Mouse (Mus musculus) ES-Bruce4 (cell line): ENCODE data around the gene Lrrk1.

Experiments used
- CTCF ChIP-seq: IDR thresholded peaks from one replicate; pipeline ENCODE4 v1.8.1; 2011; ENCODE audit warnings: low read depth, low read length
- EP300 ChIP-seq: IDR thresholded peaks from 2 replicates; pipeline ENCODE4 v1.6.1; 2011; ENCODE audit warnings: low read depth, low read length; ENCODE audit not compliant: insufficient read depth
- POLR2A ChIP-seq: IDR thresholded peaks from one replicate; pipeline ENCODE4 v1.8.1; 2011; ENCODE audit warnings: low read length; ENCODE audit not compliant: insufficient read depth

DNA sequence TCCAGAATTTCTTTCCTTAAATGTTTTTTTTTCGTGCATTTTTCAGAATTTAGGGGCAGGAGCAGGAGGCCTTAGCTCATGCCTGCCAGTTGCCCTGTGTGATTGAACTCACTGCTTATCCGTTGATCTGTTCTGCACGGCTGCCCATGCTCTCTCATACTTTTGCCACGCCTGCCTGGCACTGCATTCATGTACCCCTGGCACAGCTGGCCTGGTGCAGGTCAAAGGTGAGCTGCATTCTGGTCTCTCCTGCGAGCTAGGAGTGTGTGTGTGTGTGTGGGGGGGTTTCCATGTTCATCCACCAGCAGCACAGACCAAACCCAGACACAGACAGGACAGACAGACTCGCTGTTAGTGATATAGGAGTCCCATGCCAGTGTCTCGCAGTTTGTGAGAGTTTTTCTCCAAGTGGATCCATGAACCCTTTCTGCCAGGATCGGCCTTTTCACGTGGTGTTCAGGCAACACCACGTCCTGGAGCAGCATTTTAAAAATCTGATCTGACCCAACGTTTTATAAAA lies 141.4 kb downstream of the Lrrk1 start:
- TF ChIP-seq POLR2A: no peak
- TF ChIP-seq CTCF: no peak
- TF ChIP-seq EP300: no peak
